Mouse (Mus musculus): ENCODE results near the gene Cplx2. TPM values are rescaled to one million over a fixed set of nuclear protein-coding genes. Genes with fewer than 3 reads are reported as not detected.
A peak's percentile ranks its signal among the peaks of the same experiment; 100 is the strongest.

Gene Cplx2
- polyA plus RNA-seq, 1 experiment from 2014 or later = 0.70 TPM

DNA sequence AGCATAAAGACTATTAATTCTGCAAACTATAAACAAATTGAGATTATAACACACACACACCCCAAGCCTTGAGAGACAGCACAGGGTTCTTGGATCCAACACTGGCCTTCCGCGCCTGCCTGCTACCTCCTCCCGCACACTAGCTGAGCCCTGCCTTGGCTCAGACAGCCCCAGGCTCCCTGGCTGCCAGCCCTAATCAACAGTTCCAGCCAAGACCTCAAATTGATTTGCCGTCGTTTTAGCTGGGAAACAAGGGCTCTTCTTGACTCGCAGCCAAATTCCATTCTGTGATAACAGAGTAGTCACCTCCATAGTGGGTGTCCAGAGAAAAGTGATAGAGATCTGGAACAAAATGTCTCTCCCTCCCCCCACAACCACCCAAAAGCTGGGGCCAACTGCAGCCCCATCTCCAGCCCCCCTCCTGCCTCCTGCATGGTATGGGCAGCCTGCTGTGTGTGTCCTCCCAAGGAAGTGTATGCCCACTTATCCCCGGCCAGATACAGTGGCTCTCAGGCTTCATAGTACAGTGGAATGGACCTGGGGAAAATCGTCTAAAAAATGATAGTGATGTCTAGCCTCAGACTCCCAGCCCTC lies 18.9 kb downstream of the Cplx2 start:
- no peak overlapping the region for H3K27ac ChIP-seq (ENCODE audit: low read length)
- H3K4me1 ChIP-seq (ENCODE audit: control insufficient read depth, low read depth, low read length) = no peaks in the 10 kb centered on the region; the same call in 1 of the 2 replicates
- no peaks in the 10 kb centered on the region for H3K9me3 ChIP-seq (replicated peaks; ENCODE audit: control insufficient read depth, low read length)
- no peaks in the 10 kb centered on the region for H3K27me3 ChIP-seq (ENCODE audit: control insufficient read depth, insufficient read depth, low read depth, low read length)
- H3K36me3 ChIP-seq (ENCODE audit: control insufficient read depth, insufficient read depth) = no peaks in the 10 kb centered on the region
- no peak overlapping the region for H3K4me2 ChIP-seq (ENCODE audit: low read depth, low read length)
- H3K9ac ChIP-seq (ENCODE audit: low read depth, low read length) = no peak overlapping the region
- H3K4me3 ChIP-seq (ENCODE audit: low read depth, low read length) = no peak overlapping the region
- 0 out of 2 replicates have a peak, but pooled peaks have one; percentile 13 for ATAC-seq (ENCODE audit: low read depth)
- WGBS (ENCODE audit: insufficient replicate concordance) = 46% methylated on average over 8 of the region's 8 CpGs

- Histone ChIP-seq H3K9ac (ENCODE audit: low read depth, low read length) (no peak overlapping the region), H3K4me2 (ENCODE audit: low read depth, low read length) (no peak overlapping the region), H3K4me3 (ENCODE audit: low read depth, low read length) (no peak overlapping the region), H3K27me3 (ENCODE audit: control insufficient read depth, insufficient read depth, low read depth, low read length) (no peaks in the 10 kb centered on the region), H3K36me3 (ENCODE audit: control insufficient read depth, insufficient read depth) (no peaks in the 10 kb centered on the region), H3K4me1 (ENCODE audit: control insufficient read depth, low read depth, low read length) (no peaks in the 10 kb centered on the region; the same call in 1 of the 2 replicates), H3K9me3 (replicated peaks; ENCODE audit: control insufficient read depth, low read length) (no peaks in the 10 kb centered on the region), H3K27ac (ENCODE audit: low read length) (no peak overlapping the region)
- WGBS (ENCODE audit: insufficient replicate concordance) = 64% methylated on average over 7 of the region's 7 CpGs
- ATAC-seq (ENCODE audit: low read depth) = no peak
Measured at GRCm38 (mm10) chr13:54390565-54391013, 19.4 kb downstream of the Cplx2 start.

- Histone ChIP-seq H3K36me3 (ENCODE audit: control insufficient read depth, insufficient read depth) (no peaks in the 10 kb centered on the region), H3K4me3 (ENCODE audit: low read depth, low read length) (no peak overlapping the region), H3K4me2 (ENCODE audit: low read depth, low read length) (no peak overlapping the region), H3K9ac (ENCODE audit: low read depth, low read length) (no peak overlapping the region), H3K27me3 (ENCODE audit: control insufficient read depth, insufficient read depth, low read depth, low read length) (no peaks in the 10 kb centered on the region), H3K9me3 (replicated peaks; ENCODE audit: control insufficient read depth, low read length) (no peaks in the 10 kb centered on the region), H3K27ac (ENCODE audit: low read length) (no peak overlapping the region), H3K4me1 (ENCODE audit: control insufficient read depth, low read depth, low read length) (no peaks in the 10 kb centered on the region; the same call in 1 of the 2 replicates)
- no peak for ATAC-seq (ENCODE audit: low read depth)
- 74% methylated on average over 4 of the region's 4 CpGs for WGBS (ENCODE audit: insufficient replicate concordance)
Measured at GRCm38 (mm10) chr13:54391313-54391712, 20.2 kb downstream of the Cplx2 start.

DNA sequence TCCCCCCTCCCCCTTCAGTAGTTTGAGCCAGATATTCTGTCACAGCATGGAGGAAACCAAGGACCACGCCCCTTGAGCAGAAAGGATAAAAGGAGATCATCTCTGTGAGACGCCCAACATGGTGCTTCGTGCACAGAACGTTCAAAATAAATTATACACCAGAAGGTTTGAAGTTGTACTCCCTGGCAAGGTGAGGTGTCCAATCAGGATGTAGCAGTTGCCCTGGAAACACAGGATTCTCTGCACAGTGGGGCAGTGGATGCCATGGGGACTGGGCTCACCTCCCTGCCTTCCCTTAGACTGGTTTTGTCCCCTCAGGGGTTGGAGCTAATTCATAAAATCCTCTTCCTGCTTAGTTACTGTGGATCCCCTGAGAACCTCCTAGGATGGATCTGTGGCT lies 25.9 kb downstream of the Cplx2 start:
- Histone ChIP-seq H3K9me3 (replicated peaks; ENCODE audit: control insufficient read depth, low read length) (no peaks in the 10 kb centered on the region), H3K36me3 (ENCODE audit: control insufficient read depth, insufficient read depth) (no peaks in the 10 kb centered on the region), H3K4me1 (ENCODE audit: control insufficient read depth, low read depth, low read length) (no peaks in the 10 kb centered on the region), H3K27me3 (ENCODE audit: control insufficient read depth, insufficient read depth, low read depth, low read length) (no peaks in the 10 kb centered on the region), H3K4me2 (ENCODE audit: low read depth, low read length) (no peak overlapping the region), H3K4me3 (ENCODE audit: low read depth, low read length) (no peak overlapping the region), H3K9ac (ENCODE audit: low read depth, low read length) (no peak overlapping the region), H3K27ac (ENCODE audit: low read length) (no peak overlapping the region)
- WGBS (ENCODE audit: insufficient replicate concordance) = 53% methylated on average over 4 of the region's 4 CpGs
- ATAC-seq (ENCODE audit: low read depth) = no peak

GRCm38 (mm10) chr13:54400565-54401179 lies 29.5 kb downstream of the Cplx2 start:
- H3K9ac ChIP-seq (ENCODE audit: low read depth, low read length) = no peak overlapping the region
- no peak overlapping the region for H3K4me3 ChIP-seq (ENCODE audit: low read depth, low read length)
- ATAC-seq (ENCODE audit: low read depth) = no peak
- no peak overlapping the region for H3K4me2 ChIP-seq (ENCODE audit: low read depth, low read length)
- H3K27ac ChIP-seq (ENCODE audit: low read length) = no peak overlapping the region
- no peaks in the 10 kb centered on the region for H3K27me3 ChIP-seq (ENCODE audit: control insufficient read depth, insufficient read depth, low read depth, low read length)
- H3K36me3 ChIP-seq (ENCODE audit: control insufficient read depth, insufficient read depth) = no peaks in the 10 kb centered on the region
- H3K4me1 ChIP-seq (ENCODE audit: control insufficient read depth, low read depth, low read length) = no peaks in the 10 kb centered on the region
- no peaks in the 10 kb centered on the region for H3K9me3 ChIP-seq (replicated peaks; ENCODE audit: control insufficient read depth, low read length)
- 29% methylated on average over 7 of the region's 7 CpGs for WGBS (ENCODE audit: insufficient replicate concordance)

DNA sequence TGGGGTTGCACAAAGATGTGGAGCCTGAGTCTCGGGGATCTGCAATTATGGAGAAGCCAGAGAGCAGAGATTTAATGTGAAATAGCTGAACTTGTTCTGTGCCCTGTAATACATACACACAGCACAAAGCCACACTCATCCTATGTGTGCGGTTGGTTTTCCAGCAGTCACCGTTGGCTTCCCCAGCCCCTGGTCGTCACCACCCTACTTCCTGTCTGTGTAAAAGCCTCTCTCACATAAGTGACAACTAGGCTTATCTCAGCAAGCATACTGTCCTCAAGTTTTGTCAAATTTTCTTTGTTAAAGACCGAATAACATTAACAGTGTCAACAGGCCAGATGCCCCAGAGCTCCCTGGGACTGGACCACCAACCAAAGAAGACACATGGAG lies 30.0 kb downstream of the Cplx2 start:
- H3K4me3 ChIP-seq (ENCODE audit: low read depth, low read length) = no peak overlapping the region
- ATAC-seq (ENCODE audit: low read depth) = no peak
- 18% methylated on average over 5 of the region's 5 CpGs for WGBS (ENCODE audit: insufficient replicate concordance)

GRCm38 (mm10) chr13:54402346-54402745 lies 31.2 kb downstream of the Cplx2 start:
- Histone ChIP-seq H3K9me3 (replicated peaks; ENCODE audit: control insufficient read depth, low read length) (no peaks in the 10 kb centered on the region), H3K27ac (ENCODE audit: low read length) (no peak overlapping the region), H3K36me3 (ENCODE audit: control insufficient read depth, insufficient read depth) (no peaks in the 10 kb centered on the region), H3K9ac (ENCODE audit: low read depth, low read length) (no peak overlapping the region), H3K4me3 (ENCODE audit: low read depth, low read length) (no peak overlapping the region), H3K4me2 (ENCODE audit: low read depth, low read length) (no peak overlapping the region), H3K4me1 (ENCODE audit: control insufficient read depth, low read depth, low read length) (no peaks in the 10 kb centered on the region), H3K27me3 (ENCODE audit: control insufficient read depth, insufficient read depth, low read depth, low read length) (no peaks in the 10 kb centered on the region)
- 56% methylated on average over 4 of the region's 4 CpGs for WGBS (ENCODE audit: insufficient replicate concordance)
- no peak for ATAC-seq (ENCODE audit: low read depth)

More for the DNA sequence above, 30.0 kb downstream of the Cplx2 start:
- no peak overlapping the region for H3K9ac ChIP-seq (ENCODE audit: low read depth, low read length)
- no peaks in the 10 kb centered on the region for H3K36me3 ChIP-seq (ENCODE audit: control insufficient read depth, insufficient read depth)
- H3K27me3 ChIP-seq (ENCODE audit: control insufficient read depth, insufficient read depth, low read depth, low read length) = no peaks in the 10 kb centered on the region
- no peak overlapping the region for H3K4me2 ChIP-seq (ENCODE audit: low read depth, low read length)
- no peaks in the 10 kb centered on the region for H3K9me3 ChIP-seq (replicated peaks; ENCODE audit: control insufficient read depth, low read length)
- no peak overlapping the region for H3K27ac ChIP-seq (ENCODE audit: low read length)
- H3K4me1 ChIP-seq (ENCODE audit: control insufficient read depth, low read depth, low read length) = no peaks in the 10 kb centered on the region

DNA sequence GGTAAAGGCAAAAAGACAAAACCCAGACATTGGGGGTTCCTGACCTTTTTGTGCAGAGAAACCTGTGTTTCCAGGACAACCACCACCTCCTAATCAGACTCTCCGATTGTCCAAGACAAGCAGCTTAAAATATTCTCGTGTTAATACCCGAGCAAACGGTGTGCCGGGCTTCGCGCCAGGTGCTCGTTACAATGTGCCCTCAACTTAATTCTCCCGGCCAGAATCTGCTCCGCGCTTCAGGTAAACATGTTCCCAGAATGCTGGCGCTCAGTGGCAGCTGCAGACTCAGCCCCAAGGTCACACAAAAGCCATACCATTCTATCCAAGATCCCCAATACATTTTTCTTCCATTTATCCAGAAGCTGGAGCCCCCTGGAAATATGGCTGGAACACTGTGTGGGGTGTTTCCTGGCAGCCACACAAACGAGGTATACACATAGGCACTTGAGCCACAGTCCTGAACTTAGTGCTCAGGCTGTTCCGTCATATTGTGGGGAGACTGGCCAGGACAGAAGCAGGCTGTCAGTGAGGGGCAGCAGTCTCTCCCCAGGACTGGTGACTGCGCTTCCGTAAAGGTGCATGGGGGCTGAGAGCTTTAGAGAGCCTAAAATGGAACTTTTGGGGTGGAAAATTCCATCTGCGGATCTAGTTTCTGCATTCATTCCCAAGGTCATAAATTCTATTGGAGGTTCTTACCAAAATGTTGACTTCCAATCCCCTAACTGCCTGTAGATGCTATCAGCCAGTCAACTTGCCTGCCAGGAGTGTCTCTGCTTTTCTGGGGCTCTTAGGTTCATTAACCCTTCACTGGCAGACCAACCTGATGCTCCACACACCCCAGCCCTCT lies 32.3 kb downstream of the Cplx2 start:
- Histone ChIP-seq H3K36me3 (ENCODE audit: control insufficient read depth, insufficient read depth) (no peaks in the 10 kb centered on the region), H3K9me3 (replicated peaks; ENCODE audit: control insufficient read depth, low read length) (no peaks in the 10 kb centered on the region), H3K9ac (ENCODE audit: low read depth, low read length) (no peak overlapping the region), H3K4me2 (ENCODE audit: low read depth, low read length) (no peak overlapping the region), H3K4me3 (ENCODE audit: low read depth, low read length) (no peak overlapping the region), H3K27me3 (ENCODE audit: control insufficient read depth, insufficient read depth, low read depth, low read length) (no peaks in the 10 kb centered on the region), H3K27ac (ENCODE audit: low read length) (no peak overlapping the region), H3K4me1 (ENCODE audit: control insufficient read depth, low read depth, low read length) (no peaks in the 10 kb centered on the region)
- ATAC-seq (ENCODE audit: low read depth) = no peak
- 64% methylated on average over 17 of the region's 17 CpGs for WGBS (ENCODE audit: insufficient replicate concordance)

- H3K4me3 ChIP-seq (ENCODE audit: low read depth, low read length) = no peak overlapping the region
- no peaks in the 10 kb centered on the region for H3K4me1 ChIP-seq (ENCODE audit: control insufficient read depth, low read depth, low read length)
- no peak overlapping the region for H3K9ac ChIP-seq (ENCODE audit: low read depth, low read length)
- 46% methylated on average over 3 of the region's 3 CpGs for WGBS (ENCODE audit: insufficient replicate concordance)
- no peak overlapping the region for H3K4me2 ChIP-seq (ENCODE audit: low read depth, low read length)
- H3K36me3 ChIP-seq (ENCODE audit: control insufficient read depth, insufficient read depth) = no peaks in the 10 kb centered on the region
- H3K9me3 ChIP-seq (replicated peaks; ENCODE audit: control insufficient read depth, low read length) = no peaks in the 10 kb centered on the region
- no peak for ATAC-seq (ENCODE audit: low read depth)
- H3K27ac ChIP-seq (ENCODE audit: low read length) = no peak overlapping the region
- no peaks in the 10 kb centered on the region for H3K27me3 ChIP-seq (ENCODE audit: control insufficient read depth, insufficient read depth, low read depth, low read length)
Measured at GRCm38 (mm10) chr13:54404205-54404604, 33.1 kb downstream of the Cplx2 start.
